Mouse (Mus musculus): ENCODE data around the gene Evx2. TPM values are rescaled to one million over a fixed set of nuclear protein-coding genes. Genes with fewer than 3 reads are reported as not detected.

Evx2 gene
- polyA plus RNA-seq, 1 experiment: not detected

GRCm38 (mm10) chr2:74698201-74699052 lies 39.1 kb upstream of the Evx2 start:
- no peak for TF ChIP-seq GATA1 (IDR thresholded peaks at IDR 0.05; ENCODE audit: low read length)

- no peak for TF ChIP-seq GATA1 (IDR thresholded peaks at IDR 0.05; ENCODE audit: low read length)
These were observed 38.3 kb upstream of the Evx2 start, which contains the start of gene Hoxd9 for GRCm38 (mm10) chr2:74697567-74698121. Gene Hoxd9 (plus strand): TSS chr2:74697727.

- no peak for TF ChIP-seq GATA1 (IDR thresholded peaks at IDR 0.05; ENCODE audit: low read length)
These were observed 37.3 kb upstream of the Evx2 start for GRCm38 (mm10) chr2:74696442-74697335.

- TF ChIP-seq GATA1 (IDR thresholded peaks at IDR 0.05; ENCODE audit: low read length): no peak
These were observed 36.6 kb upstream of the Evx2 start for GRCm38 (mm10) chr2:74695813-74696430.

- no peak for TF ChIP-seq GATA1 (IDR thresholded peaks at IDR 0.05; ENCODE audit: low read length)
These were observed 36.0 kb upstream of the Evx2 start for GRCm38 (mm10) chr2:74695383-74695782.

GRCm38 (mm10) chr2:74694066-74694465 lies 34.7 kb upstream of the Evx2 start:
- no peak for TF ChIP-seq GATA1 (IDR thresholded peaks at IDR 0.05; ENCODE audit: low read length)

GRCm38 (mm10) chr2:74693432-74693827 lies 34.1 kb upstream of the Evx2 start:
- no peak for TF ChIP-seq GATA1 (IDR thresholded peaks at IDR 0.05; ENCODE audit: low read length)

- TF ChIP-seq GATA1 (IDR thresholded peaks at IDR 0.05; ENCODE audit: low read length): no peak
These were observed 33.6 kb upstream of the Evx2 start for GRCm38 (mm10) chr2:74692808-74693431.

- TF ChIP-seq GATA1 (IDR thresholded peaks at IDR 0.05; ENCODE audit: low read length): no peak
These were observed 32.8 kb upstream of the Evx2 start for GRCm38 (mm10) chr2:74691995-74692807.

GRCm38 (mm10) chr2:74691022-74691951 lies 31.9 kb upstream of the Evx2 start, which contains the start of gene Hoxd10:
Gene Hoxd10 (plus strand): TSS chr2:74691924.
- no peak for TF ChIP-seq GATA1 (IDR thresholded peaks at IDR 0.05; ENCODE audit: low read length)

GRCm38 (mm10) chr2:74690338-74690716 lies 31.0 kb upstream of the Evx2 start:
- no peak for TF ChIP-seq GATA1 (IDR thresholded peaks at IDR 0.05; ENCODE audit: low read length)

- no peak for TF ChIP-seq GATA1 (IDR thresholded peaks at IDR 0.05; ENCODE audit: low read length)
These were observed 30.4 kb upstream of the Evx2 start for GRCm38 (mm10) chr2:74689574-74690337.
